Comparison of ENCODE assay signal across 11 mouse cellular contexts in the genomic region with DNA sequence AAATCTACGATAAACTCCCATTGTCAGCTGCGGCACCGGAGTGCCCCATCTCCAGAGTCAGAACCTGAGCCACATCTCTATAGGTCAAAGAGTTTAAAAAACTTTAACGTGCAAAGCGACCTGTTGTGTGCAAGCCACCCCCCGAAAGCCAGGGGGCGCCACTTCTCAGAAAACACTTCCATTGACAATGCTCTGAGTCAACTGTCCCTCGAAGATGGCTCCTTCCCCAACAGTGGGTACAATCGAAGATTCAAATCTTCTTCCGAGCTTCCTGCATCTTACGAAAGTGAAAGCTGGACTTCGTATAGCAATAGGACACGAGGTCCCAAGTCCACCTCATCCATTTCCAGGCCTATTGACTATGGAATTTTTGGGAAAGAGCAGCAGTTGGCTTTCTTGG. TPM values are rescaled to one million over a fixed set of nuclear protein-coding genes. Genes with fewer than 3 reads are reported as not detected.
DNase-seq lines count a peak whose midpoint lies in the region; ATAC-seq and TF ChIP-seq lines count a peak whose summit lies in the region.
"Had no signal": no experiment of that assay in that cellular context is flagged by ENCODE, and none has a peak within 500 bp of the region (broad histone marks: within the 10 kb centered on the region; RNA-seq: fewer than 3 reads in every experiment).

No protein-coding gene starts in this region.

- H3K27ac ChIP-seq in heart, postnatal 0 days (ENCODE audit: low read depth) = no peak overlapping the region
- H3K27ac ChIP-seq: lung, embryonic 15.5 days had no signal

- TF ChIP-seq EP300 in heart, postnatal 0 days (IDR thresholded peaks at IDR 0.05; ENCODE audit: low read depth) = no peak

- H3K27me3 ChIP-seq in heart, postnatal 0 days (ENCODE audit: control insufficient read depth, insufficient read depth, low read length) = no peaks in the 10 kb centered on the region
- H3K27me3 ChIP-seq: lung, embryonic 15.5 days had no signal

- no peaks in the 10 kb centered on the region for H3K4me1 ChIP-seq in heart, postnatal 0 days (ENCODE audit: control insufficient read depth, insufficient read depth)

- no peak for DNase-seq in heart, postnatal 0 days (ENCODE audit: low spot score)
- DNase-seq in heart, adult 11 months = no peak
- peak; percentile 45 to 52 for DNase-seq in B cell, adult 2 months
- peak; percentile 58 for DNase-seq in R1 (ENCODE audit: low read depth, low spot score)
- DNase-seq in frontal cortex, postnatal 36 days (ENCODE audit: low spot score in 2 of 2) = no peak
- no peak for DNase-seq in left cerebral cortex, postnatal 36 days (ENCODE audit: low spot score in 2 of 2)
- no peak for DNase-seq in right cerebral cortex, postnatal 14 days
- DNase-seq: cerebellum, adult 9-10 months had no signal

- no peak overlapping the region for H3K4me3 ChIP-seq in heart, postnatal 0 days (ENCODE audit: low read depth, low read length)
- H3K4me3 ChIP-seq: erythroblast, embryonic 14.5 days; lung, embryonic 15.5 days had no signal

- no peak overlapping the region for H3K9ac ChIP-seq in heart, postnatal 0 days (replicated peaks; ENCODE audit: low read depth, low read length)
- H3K9ac ChIP-seq: lung, embryonic 15.5 days had no signal

- peak; percentile 22; the same call in 1 of the 2 replicates for TF ChIP-seq CTCF in heart, postnatal 0 days (IDR thresholded peaks at IDR 0.05; ENCODE audit: low read depth)

- H3K36me3 ChIP-seq in heart, postnatal 0 days (replicated peaks; ENCODE audit: control insufficient read depth, insufficient read depth, low read length) = no peaks in the 10 kb centered on the region

- no peaks in the 10 kb centered on the region for H3K9me3 ChIP-seq in heart, postnatal 0 days (replicated peaks; ENCODE audit: control insufficient read depth, low read length)
- H3K9me3 ChIP-seq: lung, embryonic 15.5 days had no signal

- WGBS in heart, postnatal 0 days = 84% methylated on average over 13 of the region's 13 CpGs

- intact Hi-C loops in left cerebral cortex, postnatal 36 days (cut with DNase I) = no loop called here

- H3K4me2 ChIP-seq in heart, postnatal 0 days (ENCODE audit: low read depth, low read length) = no peak overlapping the region
- H3K4me2 ChIP-seq: lung, embryonic 15.5 days had no signal

- no peak for ATAC-seq in heart, postnatal 0 days (ENCODE audit: insufficient read depth, low read depth)
- peak; percentile 57; the same call in 1 of the 2 replicates for ATAC-seq in megakaryocyte-erythroid progenitor cell, adult 5-6 weeks (replicated peaks; ENCODE audit: low FRiP score, low TSS enrichment, poor library complexity, severe bottlenecking)

RNA-seq across cellular contexts. Expression of gene Kdelc2, which starts 7.0 kb away (rescaled TPM):
- 12.3 and 15.0 TPM in 2 replicates for total RNA-seq in heart, postnatal 0 days (2014; rRNA removed; ENCODE audit: low replicate concordance)
- 14.8 and 15.7 TPM in 2 replicates for polyA plus RNA-seq in heart, postnatal 0 days (2015; fragmentation: Nextera tagmentation; extraction: Ambion mirVana)
- 1.6 and 1.7 TPM in 2 replicates for total RNA-seq in megakaryocyte-erythroid progenitor cell, adult 5-6 weeks (2014; fragmentation: Nextera tagmentation)
- total RNA-seq in megakaryocyte-erythroid progenitor cell, adult 5-6 weeks (2017) = 0.94 and 4.5 TPM in 2 replicates
- 1 to 10 TPM; 6.1 to 6.6 TPM for total RNA-seq in left cerebral cortex, postnatal 36 days (2021)
- polyA plus RNA-seq: erythroblast, embryonic 14.5 days had no signal

RNA-seq across cellular contexts. Expression of gene 4930550C14Rik, which starts 25.3 kb away (rescaled TPM):
- not detected in 2 replicates for total RNA-seq in heart, postnatal 0 days (2014; rRNA removed; ENCODE audit: low replicate concordance)
- polyA plus RNA-seq in heart, postnatal 0 days (2015; fragmentation: Nextera tagmentation; extraction: Ambion mirVana) = 0.25 and 0.37 TPM in 2 replicates
- total RNA-seq in megakaryocyte-erythroid progenitor cell, adult 5-6 weeks (2014; fragmentation: Nextera tagmentation) = not detected in 2 replicates
- total RNA-seq in megakaryocyte-erythroid progenitor cell, adult 5-6 weeks (2017) = 0.38 and 0.84 TPM in 2 replicates
- 1 to 10 TPM in 1 of 2 experiments, under 1 TPM in 1; 0.30 to 1.2 TPM for total RNA-seq in left cerebral cortex, postnatal 36 days (2021)

Comparison
In these comparisons a context has a peak if more than half of its experiments do, and no peak if none do; other contexts are left out.
1. DNase-seq: peak in B cell, adult 2 months (2 of 2) and R1 (single experiment); none in heart, postnatal 0 days (single experiment), heart, adult 11 months (single experiment), frontal cortex, postnatal 36 days (0 of 2), left cerebral cortex, postnatal 36 days (0 of 2) and right cerebral cortex, postnatal 14 days (single experiment).